Mouse (Mus musculus) midbrain, embryonic 15.5 days (tissue): ENCODE results near the gene Trappc6a. TPM values are rescaled to one million over a fixed set of nuclear protein-coding genes. Genes with fewer than 3 reads are reported as not detected.
A peak's percentile ranks its signal among the peaks of the same experiment; 100 is the strongest.

Experiments
- ATAC-seq: fragments of 200-750 bp; cut with Nextera tagmentation; replicated peaks from 2 replicates; pipeline ENCODE4 v1.8.0; 2017; ENCODE audit warnings: moderate TSS enrichment
- H3K27ac ChIP-seq: fragments of 300-500 bp; sonication (generic); 2 replicates; pipeline ENCODE4 v1.5.1; 2015; ENCODE audit warnings: mild to moderate bottlenecking, inconsistent platforms
- H3K27me3 ChIP-seq: fragments of 300-500 bp; sonication (generic); replicated peaks from 2 replicates; pipeline ENCODE4 v1.6.1; 2015; ENCODE audit warnings: inconsistent platforms
- H3K36me3 ChIP-seq: fragments of 300-500 bp; sonication (generic); replicated peaks from 2 replicates; pipeline ENCODE4 v1.6.1; 2015; ENCODE audit warnings: inconsistent platforms
- H3K4me1 ChIP-seq: fragments of 300-500 bp; sonication (generic); 2 replicates; pipeline ENCODE4 v1.6.1; 2015; ENCODE audit warnings: inconsistent platforms
- H3K4me2 ChIP-seq: fragments of 300-500 bp; sonication (generic); 2 replicates; pipeline ENCODE4 v1.6.1; 2015; ENCODE audit warnings: inconsistent platforms, mild to moderate bottlenecking, moderate library complexity
- H3K4me3 ChIP-seq: fragments of 300-500 bp; sonication (generic); 2 replicates; pipeline ENCODE4 v1.5.1; 2015; ENCODE audit warnings: mild to moderate bottlenecking, inconsistent platforms
- H3K9ac ChIP-seq: fragments of 300-500 bp; sonication (generic); 2 replicates; pipeline ENCODE4 v1.6.1; 2015; ENCODE audit warnings: mild to moderate bottlenecking, inconsistent platforms
- H3K9me3 ChIP-seq: fragments of 300-500 bp; sonication (generic); 2 replicates; pipeline ENCODE4 v1.6.1; 2016; ENCODE audit warnings: inconsistent platforms
- WGBS: fragments of 180-500 bp; shearing (Covaris S2); methylation state at CpG from one replicate; pipeline ENCODE4 v1.1.7; 2015; ENCODE audit warnings: mixed read lengths; 5-methylcytosine and 5-hydroxymethylcytosine counted together
- polyA plus RNA-seq: library from polyadenylated mRNA; unstranded; fragments of >200 nt; fragmentation: Nextera tagmentation; extraction: Ambion mirVana; gene quantifications from 2 replicates; pipeline ENCODE4 v1.2.1, GENCODE M21; 2015

Trappc6a gene
- polyA plus RNA-seq, 1 experiment from 2014 or later = 38.3 TPM

GRCm38 (mm10) chr7:19558965-19559364 lies 50.8 kb downstream of the Trappc6a start:
- H3K9ac ChIP-seq = no peak overlapping the region
- peaks cover 61% of the 10 kb centered on the region for H3K4me1 ChIP-seq
- no peaks in the 10 kb centered on the region for H3K9me3 ChIP-seq
- no peak overlapping the region for H3K27ac ChIP-seq
- ATAC-seq = no peak
- H3K4me3 ChIP-seq = no peak overlapping the region
- 0 out of 2 replicates have a peak, but pooled peaks cover 1% of the 10 kb centered on the region for H3K36me3 ChIP-seq
- H3K4me2 ChIP-seq = peak overlapping the region; percentile 97
- no peaks in the 10 kb centered on the region for H3K27me3 ChIP-seq
- WGBS = 44% methylated on average over 2 of the region's 2 CpGs

GRCm38 (mm10) chr7:19560491-19561260 lies 52.5 kb downstream of the Trappc6a start:
- 21% methylated on average over 11 of the region's 11 CpGs for WGBS
- H3K9ac ChIP-seq = peak overlapping the region; percentile 95
- peak overlapping the region; percentile 96; the same call in 1 of the 2 replicates for H3K27ac ChIP-seq
- peak overlapping the region; percentile 97 for H3K4me2 ChIP-seq
- peaks cover 61% of the 10 kb centered on the region for H3K4me1 ChIP-seq
- peaks cover 16% of the 10 kb centered on the region for H3K36me3 ChIP-seq
- no peaks in the 10 kb centered on the region for H3K27me3 ChIP-seq
- no peak for ATAC-seq
- peak overlapping the region; percentile 86 for H3K4me3 ChIP-seq
- no peaks in the 10 kb centered on the region for H3K9me3 ChIP-seq

- no peaks in the 10 kb centered on the region for H3K27me3 ChIP-seq
- peak overlapping the region; percentile 96 for H3K27ac ChIP-seq
- ATAC-seq = no peak; the same call in 1 of the 2 replicates
- H3K9ac ChIP-seq = peak overlapping the region; percentile 95
- H3K4me1 ChIP-seq = peaks cover 61% of the 10 kb centered on the region
- peak overlapping the region; percentile 97 for H3K4me2 ChIP-seq
- H3K36me3 ChIP-seq = peaks cover 16% of the 10 kb centered on the region
- H3K4me3 ChIP-seq = peak overlapping the region; percentile 86
- no peaks in the 10 kb centered on the region for H3K9me3 ChIP-seq
- WGBS = under 1% methylated on average over 11 of the region's 11 CpGs
Measured at GRCm38 (mm10) chr7:19561431-19561764, 53.2 kb downstream of the Trappc6a start.

- H3K9ac ChIP-seq = peak overlapping the region; percentile 95
- H3K27ac ChIP-seq = peak overlapping the region; percentile 96
- H3K4me2 ChIP-seq = peak overlapping the region; percentile 97
- H3K36me3 ChIP-seq = peaks cover 16% of the 10 kb centered on the region
- H3K4me3 ChIP-seq = peak overlapping the region; percentile 86
- H3K27me3 ChIP-seq = no peaks in the 10 kb centered on the region
- H3K4me1 ChIP-seq = peaks cover 58% of the 10 kb centered on the region
- peak; percentile 91 for ATAC-seq
- no peaks in the 10 kb centered on the region for H3K9me3 ChIP-seq
- WGBS = under 1% methylated on average over 102 of the region's 102 CpGs
Measured at GRCm38 (mm10) chr7:19561765-19562642, 53.8 kb downstream of the Trappc6a start.

GRCm38 (mm10) chr7:19562643-19563410 lies 54.6 kb downstream of the Trappc6a start, which contains the start of gene Ppp1r37:
TSS of gene Ppp1r37 (minus strand) at chr7:19563076.
- Histone ChIP-seq H3K27ac (peak within 1 kb of the TSS; percentile 96), H3K4me1 (peaks cover 50% of the 10 kb centered on the region), H3K9me3 (no peaks in the 10 kb centered on the region), H3K27me3 (no peaks in the 10 kb centered on the region), H3K36me3 (peaks cover 16% of the 10 kb centered on the region), H3K4me2 (peak within 1 kb of the TSS; percentile 97), H3K9ac (peak within 1 kb of the TSS; percentile 95), H3K4me3 (peak within 1 kb of the TSS; percentile 86)
- 2% methylated on average over 19 of the region's 19 CpGs for WGBS
- peak; percentile 44 for ATAC-seq

- Histone ChIP-seq H3K27me3 (no peaks in the 10 kb centered on the region), H3K4me1 (peaks cover 39% of the 10 kb centered on the region), H3K27ac (no peak overlapping the region), H3K9me3 (no peaks in the 10 kb centered on the region), H3K36me3 (peaks cover 21% of the 10 kb centered on the region), H3K4me3 (no peak overlapping the region), H3K9ac (no peak overlapping the region), H3K4me2 (peak overlapping the region; percentile 97; the same call in 1 of the 2 replicates)
- WGBS = 92% methylated on average over 3 of the region's 3 CpGs
- no peak for ATAC-seq
Measured at GRCm38 (mm10) chr7:19563884-19564283, 55.7 kb downstream of the Trappc6a start.

- Histone ChIP-seq H3K36me3 (peaks cover 27% of the 10 kb centered on the region), H3K27ac (no peak overlapping the region), H3K4me3 (no peak overlapping the region), H3K4me2 (no peak overlapping the region), H3K9ac (no peak overlapping the region), H3K27me3 (no peaks in the 10 kb centered on the region), H3K4me1 (peaks cover 34% of the 10 kb centered on the region), H3K9me3 (no peaks in the 10 kb centered on the region)
- ATAC-seq = no peak
- WGBS = 89% methylated on average over 4 of the region's 4 CpGs
Measured at GRCm38 (mm10) chr7:19564455-19564854, 56.3 kb downstream of the Trappc6a start.

Other genes with a start within 250 kb of the Trappc6a start
- 35.9 and 37.4 TPM in 2 replicates for gene Vasp, start 236.6 kb upstream of the Trappc6a start, polyA plus RNA-seq
- gene Ppm1n, start 228.3 kb upstream of the Trappc6a start, polyA plus RNA-seq = 1.1 and 1.7 TPM in 2 replicates
- gene Rtn2, start 225.8 kb upstream of the Trappc6a start, polyA plus RNA-seq = 112 and 121 TPM in 2 replicates
- 0.08 TPM in 1 of 2 replicates, not detected in the other for gene Fosb, start 198.3 kb upstream of the Trappc6a start, polyA plus RNA-seq
- gene Ercc1, start 163.6 kb upstream of the Trappc6a start, polyA plus RNA-seq = 80.2 and 83.3 TPM in 2 replicates
- gene Cd3eap, start 148.9 kb upstream of the Trappc6a start, polyA plus RNA-seq = 22.0 and 25.1 TPM in 2 replicates
- gene Ppp1r13l, start 148.6 kb upstream of the Trappc6a start, polyA plus RNA-seq = 2.1 and 2.5 TPM in 2 replicates
- 29.7 and 33.0 TPM in 2 replicates for gene Ercc2, start 126.4 kb upstream of the Trappc6a start, polyA plus RNA-seq
- gene Klc3, start 104.3 kb upstream of the Trappc6a start, polyA plus RNA-seq = 1.4 and 1.5 TPM in 2 replicates
- not detected in 2 replicates for gene Ckm, start 103.6 kb upstream of the Trappc6a start, polyA plus RNA-seq
- gene Mark4, start 49.6 kb upstream of the Trappc6a start, polyA plus RNA-seq = 20.4 and 20.6 TPM in 2 replicates
- gene Exoc3l2, start 45.1 kb upstream of the Trappc6a start, polyA plus RNA-seq = 0.17 and 0.57 TPM in 2 replicates
- 4.8 and 5.0 TPM in 2 replicates for gene Bloc1s3, start within 50 bp of the Trappc6a start, polyA plus RNA-seq
- gene Nkpd1, start 9.4 kb downstream of the Trappc6a start, polyA plus RNA-seq = 0.74 and 0.95 TPM in 2 replicates
- gene Ppp1r37, start 54.7 kb downstream of the Trappc6a start, polyA plus RNA-seq = 44.0 and 48.3 TPM in 2 replicates
- gene Zfp296, start 68.9 kb downstream of the Trappc6a start, polyA plus RNA-seq = 0.25 and 0.26 TPM in 2 replicates
- 142 and 155 TPM in 2 replicates for gene Gemin7, start 69.2 kb downstream of the Trappc6a start, polyA plus RNA-seq
- gene Clasrp, start 96.1 kb downstream of the Trappc6a start, polyA plus RNA-seq = 67.2 and 69.1 TPM in 2 replicates
- 5.5 and 5.9 TPM in 2 replicates for gene Relb, start 121.0 kb downstream of the Trappc6a start, polyA plus RNA-seq
- gene Clptm1, start 156.6 kb downstream of the Trappc6a start, polyA plus RNA-seq = 129 and 135 TPM in 2 replicates
- 1.2 TPM in 1 of 2 replicates, not detected in the other for gene Apoc2, start 169.5 kb downstream of the Trappc6a start, polyA plus RNA-seq
- not detected in 2 replicates for gene Gm44805, start 173.0 kb downstream of the Trappc6a start, polyA plus RNA-seq
- not detected in 2 replicates for gene Apoc4, start 173.1 kb downstream of the Trappc6a start, polyA plus RNA-seq
- gene Apoc1, start 184.3 kb downstream of the Trappc6a start, polyA plus RNA-seq = 1.5 and 1.6 TPM in 2 replicates
- 385 and 514 TPM in 2 replicates for gene Apoe, start 190.8 kb downstream of the Trappc6a start, polyA plus RNA-seq
- 139 and 156 TPM in 2 replicates for gene Tomm40, start 207.0 kb downstream of the Trappc6a start, polyA plus RNA-seq
- 56.3 and 60.8 TPM in 2 replicates for gene Nectin2, start 242.1 kb downstream of the Trappc6a start, polyA plus RNA-seq